Mouse (Mus musculus): ENCODE data around the gene Tas2r123.

Tas2r123 gene

DNA sequence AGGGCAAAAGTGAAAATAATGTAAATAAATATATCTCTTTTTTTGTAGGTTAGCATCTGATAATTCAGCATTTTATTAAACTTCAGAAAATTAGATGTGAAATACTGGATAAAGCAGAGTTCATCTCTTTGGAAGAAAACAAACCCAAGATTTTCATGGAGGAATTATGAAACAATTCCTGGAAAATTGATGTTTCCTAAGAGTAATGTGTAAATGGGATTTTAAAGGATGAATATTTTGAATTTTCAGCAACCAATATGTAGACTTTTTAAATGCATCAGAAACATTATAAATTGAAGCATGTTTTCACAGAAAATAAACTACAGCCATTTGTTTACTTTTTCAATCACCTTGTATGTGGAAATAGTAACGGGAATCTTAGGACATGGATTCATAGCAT, at the start of gene Tas2r123:
Gene Tas2r123, plus strand, starts transcription at position 301 of the 400 bp plus-strand sequence.
- ATAC-seq (ENCODE audit: low TSS enrichment): no peak

DNA sequence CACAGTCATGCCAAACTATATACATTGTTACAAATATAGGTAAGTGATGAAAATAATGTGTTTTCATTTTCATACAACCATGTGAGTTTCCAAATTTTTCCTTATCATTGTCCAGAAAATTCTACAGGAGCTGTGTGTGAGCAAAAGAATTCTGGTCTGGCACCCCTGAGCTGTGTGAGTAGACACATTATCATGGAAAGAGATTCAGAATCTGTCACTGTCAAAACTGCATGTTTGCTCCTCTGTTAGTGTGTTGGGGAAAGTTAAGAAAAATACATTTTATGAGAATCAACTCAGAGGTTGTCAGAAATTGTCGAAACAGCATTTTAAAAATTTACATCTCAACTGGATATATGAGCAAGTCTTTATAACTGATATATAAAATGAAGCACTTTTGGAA, 44.4 kb upstream of the Tas2r123 start, which contains the start of gene Tas2r117:
Gene Tas2r117, plus strand, starts transcription at position 301 of the 400 bp plus-strand sequence.
- no peak for ATAC-seq (ENCODE audit: low TSS enrichment)

DNA sequence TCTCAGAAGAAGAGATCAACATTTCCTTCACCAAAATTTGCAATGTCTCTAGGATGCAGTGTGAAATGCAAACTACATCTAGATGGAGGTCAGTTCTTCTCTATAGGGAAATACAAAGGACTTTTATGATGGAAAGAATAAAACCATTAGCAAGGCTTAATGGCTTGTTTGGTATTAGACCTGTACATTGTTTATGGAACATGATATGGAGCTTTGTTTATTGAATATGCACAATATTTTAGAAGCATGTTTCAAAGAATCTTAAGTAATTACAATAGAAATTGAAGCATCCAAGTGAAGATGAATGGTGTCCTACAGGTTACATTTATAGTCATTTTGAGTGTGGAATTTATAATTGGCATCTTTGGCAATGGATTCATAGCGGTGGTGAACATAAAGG, 8.2 kb downstream of the Tas2r123 start, which contains the start of gene Tas2r116:
Gene Tas2r116, plus strand, starts transcription at position 301 of the 400 bp plus-strand sequence.
- no peak for ATAC-seq (ENCODE audit: low TSS enrichment)

DNA sequence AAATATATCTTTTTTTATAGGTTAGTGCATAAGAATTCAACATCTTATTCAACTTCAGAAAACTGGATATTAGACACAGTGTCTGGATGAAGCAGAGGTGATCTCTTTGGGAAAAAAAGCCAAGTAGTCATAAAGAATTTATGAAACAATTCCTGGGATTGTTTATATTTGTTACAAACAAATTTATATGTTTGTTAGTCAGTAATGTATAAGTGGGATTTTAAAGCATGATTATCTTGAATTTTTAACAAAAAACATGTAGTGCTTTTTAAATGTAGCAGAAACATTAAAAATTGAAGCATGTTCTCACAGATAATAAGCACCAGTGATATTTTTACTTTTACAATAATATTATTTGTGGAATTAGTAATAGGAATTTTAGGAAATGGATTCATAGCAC, 20.8 kb downstream of the Tas2r123 start, which contains the start of gene Tas2r110:
Gene Tas2r110, plus strand, starts transcription at position 301 of the 400 bp plus-strand sequence.
- no peak for ATAC-seq (ENCODE audit: low TSS enrichment)

DNA sequence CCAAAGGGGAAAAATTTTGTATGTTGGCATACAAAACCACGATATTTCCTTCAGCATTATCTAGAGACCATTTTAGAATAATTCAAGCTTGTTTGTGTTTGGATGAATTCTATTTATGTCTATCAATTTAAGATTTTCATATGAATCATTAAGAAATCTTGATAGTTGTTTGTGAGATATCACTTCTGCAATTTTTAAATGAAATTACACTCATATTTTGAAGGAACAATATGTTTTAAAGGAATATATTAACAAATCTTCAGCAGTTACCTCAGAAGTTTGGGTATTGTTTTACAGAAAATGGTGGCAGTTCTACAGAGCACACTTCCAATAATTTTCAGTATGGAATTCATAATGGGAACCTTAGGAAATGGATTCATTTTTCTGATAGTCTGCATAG, 45.8 kb downstream of the Tas2r123 start, which contains the start of gene Tas2r113:
Gene Tas2r113, plus strand, starts transcription at position 301 of the 400 bp plus-strand sequence.
- ATAC-seq (ENCODE audit: low TSS enrichment): no peak

All from frontal cortex, adult (tissue).